In genomic region chr4:135248250-135249018, GRCm38 (mm10) we compare ENCODE assay signal across 12 mouse cellular contexts. TPM values are rescaled to one million over a fixed set of nuclear protein-coding genes. Genes with fewer than 3 reads are reported as not detected.
DNase-seq lines count a peak whose midpoint lies in the region; ATAC-seq and TF ChIP-seq lines count a peak whose summit lies in the region.
"Had no signal": no experiment of that assay in that cellular context is flagged by ENCODE, and none has a peak within 500 bp of the region (broad histone marks: within the 10 kb centered on the region; RNA-seq: fewer than 3 reads in every experiment).

No protein-coding gene starts in this region.

- H3K36me3 ChIP-seq in heart, embryonic 10.5 days = peaks cover 39% of the 10 kb centered on the region
- 0 out of 2 replicates have a peak, but pooled peaks cover 6% of the 10 kb centered on the region for H3K36me3 ChIP-seq in lung, embryonic 14.5 days (ENCODE audit: insufficient read depth)

- H3K27me3 ChIP-seq in heart, embryonic 10.5 days (ENCODE audit: insufficient read depth, poor library complexity, severe bottlenecking) = no peaks in the 10 kb centered on the region
- H3K27me3 ChIP-seq in lung, embryonic 14.5 days (ENCODE audit: insufficient read depth, low read length) = no peaks in the 10 kb centered on the region
- H3K27me3 ChIP-seq: neural tube, embryonic 12.5 days had no signal

- 72% methylated on average over 9 of the region's 9 CpGs for WGBS in heart, embryonic 10.5 days
- 75% methylated on average over 9 of the region's 9 CpGs for WGBS in lung, embryonic 14.5 days

- peak overlapping the region; percentile 77 for H3K27ac ChIP-seq in heart, embryonic 10.5 days
- H3K27ac ChIP-seq in lung, embryonic 14.5 days (ENCODE audit: low read depth) = no peak overlapping the region
- H3K27ac ChIP-seq: neural tube, embryonic 12.5 days had no signal

- peak; percentile 28 for TF ChIP-seq CTCF in lung, embryonic 14.5 days (IDR thresholded peaks at IDR 0.05; ENCODE audit: low read depth)

- H3K4me1 ChIP-seq in heart, embryonic 10.5 days = peaks cover 57% of the 10 kb centered on the region
- H3K4me1 ChIP-seq in lung, embryonic 14.5 days (ENCODE audit: insufficient read depth) = peaks cover under 1% of the 10 kb centered on the region; the same call in 1 of the 2 replicates

- no peak overlapping the region for H3K4me2 ChIP-seq in lung, embryonic 14.5 days
- H3K4me2 ChIP-seq: neural tube, embryonic 12.5 days had no signal

- H3K9ac ChIP-seq in lung, embryonic 14.5 days = no peak overlapping the region
- H3K9ac ChIP-seq: neural tube, embryonic 12.5 days had no signal

- peaks cover 4% of the 10 kb centered on the region; the same call in 1 of the 2 replicates for H3K9me3 ChIP-seq in heart, embryonic 10.5 days
- H3K9me3 ChIP-seq in lung, embryonic 14.5 days (ENCODE audit: low read depth, low read length) = no peaks in the 10 kb centered on the region

- H3K4me3 ChIP-seq in heart, embryonic 10.5 days = no peak overlapping the region
- H3K4me3 ChIP-seq in lung, embryonic 14.5 days (ENCODE audit: low read depth, low read length) = no peak overlapping the region
- H3K4me3 ChIP-seq: neural tube, embryonic 12.5 days had no signal

- no peak for DNase-seq in heart, embryonic 10.5 days (ENCODE audit: low spot score)
- no peak for DNase-seq in heart, adult 8-10 months (ENCODE audit: low spot score)
- DNase-seq in lung, embryonic 14.5 days = no peak
- DNase-seq in lung, postnatal 14 days = no peak
- peak; percentile 57 for DNase-seq in induced T-regulatory cell, adult 2 months (ENCODE audit: low read depth)
- DNase-seq in thymus, postnatal 14 days = peak; percentile 25
- DNase-seq in adrenal gland, adult 18-20 months (ENCODE audit: low spot score in 2 of 2) = no peak
- DNase-seq in urinary bladder, adult 18-20 months (ENCODE audit: low spot score in 2 of 2) = no peak
- DNase-seq: adrenal gland, adult 2 months; cerebellum, adult 8-10 months; gastrocnemius, postnatal 36 days had no signal

- no peak for ATAC-seq in lung, embryonic 14.5 days (ENCODE audit: insufficient read depth)

RNA-seq across cellular contexts. Expression of gene Clic4, which starts 24.2 kb away (rescaled TPM):
- polyA plus RNA-seq in heart, embryonic 10.5 days (2016; fragmentation: Nextera tagmentation; extraction: Ambion mirVana) = 263 and 343 TPM in 2 replicates
- total RNA-seq in heart, adult 8-10 months (2022) = 100 to 1,000 TPM; 236 to 258 (median 249) TPM
- 128 and 133 TPM in 2 replicates for polyA plus RNA-seq in lung, embryonic 14.5 days (2014; fragmentation: Nextera tagmentation; extraction: Ambion mirVana)
- total RNA-seq in adrenal gland, adult 18-20 months (2021) = 100 to 1,000 TPM in 1 of 2 experiments, 10 to 100 TPM in 1; 74.4 to 136 TPM

Comparison
In these comparisons a context has a peak if more than half of its experiments do, and no peak if none do; other contexts are left out.
1. DNase-seq: peak in induced T-regulatory cell, adult 2 months (single experiment) and thymus, postnatal 14 days (single experiment); none in heart, embryonic 10.5 days (single experiment), heart, adult 8-10 months (single experiment), lung, embryonic 14.5 days (single experiment), lung, postnatal 14 days (single experiment), adrenal gland, adult 18-20 months (0 of 2) and urinary bladder, adult 18-20 months (0 of 2).